Mouse (Mus musculus): ENCODE measurements around the gene Fgfbp3. TPM values are rescaled to one million over a fixed set of nuclear protein-coding genes. Genes with fewer than 3 reads are reported as not detected.
"Not testable (repeated sequence)": the region's sequence is repeated elsewhere in the genome, so short reads cannot be mapped to it uniquely, and the experiment has no call there.

The Fgfbp3 gene
- polyA plus RNA-seq, 2 experiments, result 0.72 to 1.2 TPM

DNA sequence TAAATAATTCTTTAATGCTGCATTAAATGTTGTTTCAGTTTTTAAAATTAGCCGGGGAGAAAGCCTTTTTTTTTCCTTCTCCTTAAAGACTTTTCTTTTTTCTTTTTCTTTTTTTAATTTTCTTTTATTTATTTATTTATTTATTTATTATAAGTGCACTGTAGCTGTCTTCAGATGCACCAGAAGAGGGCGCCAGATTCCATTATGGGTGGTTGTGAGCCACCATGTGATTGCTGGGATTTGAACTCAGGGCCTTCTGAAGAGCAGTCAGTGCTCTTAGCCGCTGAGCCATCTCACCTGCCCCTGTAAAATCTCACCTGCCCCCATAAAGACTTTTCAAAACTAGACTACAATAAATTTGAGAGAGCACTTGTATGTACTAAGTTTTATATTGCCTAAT is 50.7 kb downstream of the Fgfbp3 start:
- not testable (repeated sequence) for H3K4me1 ChIP-seq (replicated peaks; ENCODE audit: control insufficient read depth in 2 of 2, insufficient read depth in 2 of 2, low read length in 1 of 2); DNase-seq (ENCODE audit: low read depth in 3 of 3, low spot score in 3 of 3); H3K27ac ChIP-seq; H3K4me3 ChIP-seq (ENCODE audit: insufficient read depth in 1 of 2, low read depth in 2 of 2, low read length in 2 of 2); ATAC-seq (ENCODE audit: insufficient read depth); H3K9ac ChIP-seq (replicated peaks); H3K9me3 ChIP-seq (ENCODE audit: control insufficient read depth, low read length); H3K27me3 ChIP-seq (ENCODE audit: control insufficient read depth, insufficient read depth, low read length); H3K4me2 ChIP-seq (ENCODE audit: low read depth)
- peaks cover 44% of the 10 kb centered on the region for H3K36me3 ChIP-seq (replicated peaks; ENCODE audit: control insufficient read depth, insufficient read depth, low read depth)
- TF ChIP-seq CTCF (IDR thresholded peaks at IDR 0.05; ENCODE audit: low read depth), result peak; percentile 47
- 58% methylated on average over 3 of the region's 3 CpGs for WGBS (ENCODE audit: insufficient replicate concordance)

Other genes starting within 250 kb of the Fgfbp3 start
- gene Ppp1r3c, start 183.0 kb downstream of the Fgfbp3 start, polyA plus RNA-seq (2012; rRNA removed), result 0.51 and 0.65 TPM in 2 replicates
- gene Ppp1r3c, start 183.0 kb downstream of the Fgfbp3 start, polyA plus RNA-seq (2014; fragmentation: Nextera tagmentation; extraction: Ambion mirVana), result 0.78 and 1.1 TPM in 2 replicates
- 13.5 and 19.4 TPM in 2 replicates for gene Tnks2, start 85.4 kb downstream of the Fgfbp3 start, polyA plus RNA-seq (2012; rRNA removed)
- 19.0 and 21.0 TPM in 2 replicates for gene Tnks2, start 85.4 kb downstream of the Fgfbp3 start, polyA plus RNA-seq (2014; fragmentation: Nextera tagmentation; extraction: Ambion mirVana)
- 6.5 and 8.4 TPM in 2 replicates for gene Btaf1, start 6.5 kb upstream of the Fgfbp3 start, polyA plus RNA-seq (2012; rRNA removed)
- 13.1 and 14.8 TPM in 2 replicates for gene Btaf1, start 6.5 kb upstream of the Fgfbp3 start, polyA plus RNA-seq (2014; fragmentation: Nextera tagmentation; extraction: Ambion mirVana)